Mouse (Mus musculus) CH12.LX (cell line): ENCODE measurements around the gene Wnt5b. TPM values are rescaled to one million over a fixed set of nuclear protein-coding genes. Genes with fewer than 3 reads are reported as not detected.

ENCODE experiments used
- DNase-seq: peaks from one replicate; pipeline ENCODE4 v3.0.0-alpha.2; 2013; ENCODE audit errors: extremely low read depth
- H3K27ac ChIP-seq: 2 replicates; pipeline ENCODE4 v1.5.1; 2012; ENCODE audit warnings: low read depth, mild to moderate bottlenecking, control low read depth, moderate library complexity; ENCODE audit not compliant: insufficient read depth
- H3K27me3 ChIP-seq: replicated peaks from 2 replicates; pipeline ENCODE3; 2012; ENCODE audit warnings: inconsistent platforms
- H3K36me3 ChIP-seq, 2 experiments: replicated peaks in 1 of 2; 2 replicates each; pipeline versions ENCODE3 to v1.6.1; 2012; ENCODE audit warnings: inconsistent platforms in 1 of 2, low read length in 1 of 2, mild to moderate bottlenecking in 1 of 2, mixed read lengths in 1 of 2, moderate library complexity in 1 of 2; ENCODE audit not compliant: control insufficient read depth in 1 of 2, insufficient read depth in 1 of 2
- H3K4me1 ChIP-seq, 2 experiments: 2 replicates each; pipeline ENCODE4 v1.6.1; 2012; ENCODE audit warnings: inconsistent platforms in 1 of 2, moderate library complexity in 1 of 2; ENCODE audit not compliant: insufficient read depth in 2 of 2, control insufficient read depth in 1 of 2
- H3K4me2 ChIP-seq: 2 replicates; pipeline ENCODE4 v1.6.1; 2012; ENCODE audit warnings: low read depth, mild to moderate bottlenecking, control low read depth; ENCODE audit not compliant: poor library complexity, insufficient read depth, severe bottlenecking
- H3K4me3 ChIP-seq, 3 experiments: fragments of 150-350 bp in 1 of 3; sonication (generic) in 1 of 3; replicated peaks in 1 of 3; 2 replicates each; pipeline versions ENCODE3 to v1.5.1; 2011 to 2012; ENCODE audit warnings: low read depth in 2 of 3, low read length in 2 of 3, mild to moderate bottlenecking in 2 of 3, moderate library complexity in 2 of 3, control low read depth in 1 of 3, improper control_type of control experiment in 1 of 3, inconsistent platforms in 1 of 3, mixed read lengths in 1 of 3; ENCODE audit not compliant: poor library complexity in 1 of 3
- H3K79me2 ChIP-seq: replicated peaks from 2 replicates; pipeline ENCODE4 v1.6.1; 2012; ENCODE audit warnings: mild to moderate bottlenecking, moderate library complexity; ENCODE audit not compliant: control insufficient read depth, poor library complexity, insufficient read depth, severe bottlenecking; ENCODE audit errors: extremely low read depth
- H3K9ac ChIP-seq: 2 replicates; pipeline ENCODE4 v1.6.1; 2012; ENCODE audit warnings: low read depth, mild to moderate bottlenecking, control low read depth, moderate library complexity; ENCODE audit not compliant: insufficient read depth
- H3K9me3 ChIP-seq: replicated peaks from 2 replicates; pipeline ENCODE3; 2012; ENCODE audit warnings: low read length, inconsistent platforms, mixed read lengths
- BHLHE40 ChIP-seq: IDR thresholded peaks from 2 replicates; pipeline ENCODE4 v1.6.1; 2011; ENCODE audit warnings: mild to moderate bottlenecking, low read depth, low read length, improper control_type of control experiment
- CHD1 ChIP-seq: IDR thresholded peaks from 2 replicates; pipeline ENCODE4 v1.6.1; 2012; ENCODE audit warnings: low read depth, low read length, improper control_type of control experiment, inconsistent platforms
- CTCF ChIP-seq, 2 experiments: IDR thresholded peaks in 1 of 2; conservative IDR thresholded peaks in 1 of 2; 2 replicates each; pipeline ENCODE4 v1.5.1; 2011 to 2012; ENCODE audit warnings: low read depth in 2 of 2, low read length in 2 of 2, improper control_type of control experiment in 1 of 2, inconsistent platforms in 1 of 2, mild to moderate bottlenecking in 1 of 2, moderate library complexity in 1 of 2
- E2F4 ChIP-seq: IDR thresholded peaks from 2 replicates; pipeline ENCODE4 v1.6.1; 2011; ENCODE audit warnings: low read depth, low read length, improper control_type of control experiment; ENCODE audit not compliant: insufficient replicate concordance
- EP300 ChIP-seq: IDR thresholded peaks from 2 replicates; pipeline ENCODE4 v1.6.1; 2011; ENCODE audit warnings: low read length, improper control_type of control experiment
- ETS1 ChIP-seq: conservative IDR thresholded peaks from 2 replicates; pipeline ENCODE4 v1.6.1; 2012; ENCODE audit warnings: low read depth, mild to moderate bottlenecking, inconsistent platforms, low read length, improper control_type of control experiment, moderate library complexity
- JUND ChIP-seq: conservative IDR thresholded peaks from 2 replicates; pipeline ENCODE4 v1.6.1; 2011; ENCODE audit warnings: low read depth, low read length, improper control_type of control experiment
- KAT2A ChIP-seq: IDR thresholded peaks from 2 replicates; pipeline ENCODE4 v1.6.1; 2012; ENCODE audit warnings: low read length, improper control_type of control experiment, inconsistent platforms; ENCODE audit not compliant: insufficient replicate concordance
- MAX ChIP-seq: IDR thresholded peaks from 2 replicates; pipeline ENCODE4 v1.6.1; 2011; ENCODE audit warnings: low read length, improper control_type of control experiment
- MAZ ChIP-seq: IDR thresholded peaks from 2 replicates; pipeline ENCODE4 v1.6.1; 2012; ENCODE audit warnings: low read depth, mild to moderate bottlenecking, inconsistent platforms, low read length, improper control_type of control experiment, moderate library complexity
- MXI1 ChIP-seq: IDR thresholded peaks from 2 replicates; pipeline ENCODE4 v1.6.1; 2011; ENCODE audit warnings: mild to moderate bottlenecking, low read depth, low read length, improper control_type of control experiment
- MYC ChIP-seq: IDR thresholded peaks from 2 replicates; pipeline ENCODE4 v1.6.1; 2011; ENCODE audit warnings: low read depth, mild to moderate bottlenecking, improper control_type of control experiment, low read length
- NELFE ChIP-seq: IDR thresholded peaks from 2 replicates; pipeline ENCODE4 v1.6.1; 2011; ENCODE audit warnings: low read depth, low read length, improper control_type of control experiment
- NRF1 ChIP-seq: IDR thresholded peaks from 2 replicates; pipeline ENCODE4 v1.6.1; 2014; ENCODE audit warnings: low read depth, mild to moderate bottlenecking, inconsistent platforms, low read length, improper control_type of control experiment, moderate library complexity
- POLR2A ChIP-seq: IDR thresholded peaks from 2 replicates; pipeline ENCODE4 v1.6.1; 2011; ENCODE audit warnings: low read depth, mild to moderate bottlenecking, improper control_type of control experiment, low read length
- RAD21 ChIP-seq: IDR thresholded peaks from 2 replicates; pipeline ENCODE4 v1.6.1; 2011; ENCODE audit warnings: low read depth, mild to moderate bottlenecking, low read length, improper control_type of control experiment, moderate library complexity
- SIN3A ChIP-seq: IDR thresholded peaks from 2 replicates; pipeline ENCODE4 v1.6.1; 2012; ENCODE audit warnings: low read length, improper control_type of control experiment, inconsistent platforms
- SMC3 ChIP-seq: IDR thresholded peaks from 2 replicates; pipeline ENCODE4 v1.6.1; 2011; ENCODE audit warnings: low read depth, low read length, improper control_type of control experiment
- TBP ChIP-seq: conservative IDR thresholded peaks from 2 replicates; pipeline ENCODE4 v1.6.1; 2011; ENCODE audit warnings: low read depth, low read length, improper control_type of control experiment
- TCF12 ChIP-seq: IDR thresholded peaks from 2 replicates; pipeline ENCODE4 v1.6.1; 2014; ENCODE audit warnings: low read depth, mild to moderate bottlenecking, inconsistent platforms, low read length, improper control_type of control experiment
- UBTF ChIP-seq: IDR thresholded peaks from 2 replicates; pipeline ENCODE4 v1.6.1; 2012; ENCODE audit warnings: low read depth, mild to moderate bottlenecking, inconsistent platforms, low read length, improper control_type of control experiment, moderate library complexity
- USF1 ChIP-seq: IDR thresholded peaks from 2 replicates; pipeline ENCODE4 v1.6.1; 2014; ENCODE audit warnings: low read depth, mild to moderate bottlenecking, inconsistent platforms, low read length, improper control_type of control experiment
- ZC3H11A ChIP-seq: IDR thresholded peaks from 2 replicates; pipeline ENCODE4 v1.6.1; 2012; ENCODE audit warnings: low read depth, mild to moderate bottlenecking, inconsistent platforms, low read length, improper control_type of control experiment
- ZMIZ1 ChIP-seq: IDR thresholded peaks from 2 replicates; pipeline ENCODE4 v1.6.1; 2012; ENCODE audit warnings: low read depth, mild to moderate bottlenecking, inconsistent platforms, low read length, improper control_type of control experiment
- ZNF384 ChIP-seq: IDR thresholded peaks from 2 replicates; pipeline ENCODE4 v1.6.1; 2012; ENCODE audit warnings: low read depth, low read length, improper control_type of control experiment, inconsistent platforms
- dilution Hi-C: fragments of 300-500 bp; cut with MboI; formaldehyde crosslinking; loops from 2 replicates; pipeline ENCODE4 v1.14.3; 2020; ENCODE audit warnings: low sequenced_read_pairs; ENCODE audit not compliant: extremely low pct_unique_long_range_greater_than_20kb, extremely low pct_ligation_motif_present
- in situ Hi-C: fragments of 300-500 bp; cut with MboI; formaldehyde crosslinking; loops from 3 replicates; pipeline ENCODE4 v1.14.3; 2019; ENCODE audit warnings: low sequenced_read_pairs, low pct_ligation_motif_present, low pct_unique_long_range_greater_than_20kb, mixed read lengths
- polyA plus RNA-seq: library from polyadenylated mRNA; unstranded; fragments of >175 nt; gene quantifications from 2 replicates; pipeline ENCODE4 v1.2.1, GENCODE M21; 2012; ENCODE audit warnings: low read depth; ENCODE audit not compliant: insufficient read length
- total RNA-seq, 2 experiments: library from RNA; depleted of rRNA; stranded (reverse); fragments of 300-350 nt in 1 of 2; fragments of >200 nt in 1 of 2; gene quantifications; 2 replicates each; pipeline ENCODE4 v1.2.3; 2012 to 2014

The Wnt5b gene
- total and polyA plus RNA-seq, 3 experiments, result 1.2 to 2.0 (median 1.5) TPM

DNA sequence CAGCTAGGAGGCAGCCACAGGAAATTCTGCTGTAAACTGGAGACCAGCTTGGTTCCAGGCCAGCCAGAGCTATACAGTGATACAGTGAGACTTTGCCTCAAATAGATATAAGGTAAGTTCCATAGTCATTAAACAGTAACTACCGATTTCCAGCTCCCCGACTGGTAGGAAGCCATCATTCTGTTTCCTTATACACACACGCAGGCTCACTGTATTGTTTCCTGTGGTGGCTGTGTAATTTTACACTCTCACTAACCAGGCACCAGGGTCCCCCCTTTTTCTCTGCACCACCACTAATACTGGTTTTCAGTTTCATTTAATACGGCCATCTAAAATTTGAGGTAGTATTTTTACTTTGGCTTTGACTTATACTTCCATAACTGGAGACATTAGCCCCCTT, 70.2 kb downstream of the Wnt5b start:
- H3K4me1 ChIP-seq, result peaks cover 7 to 20% of the 10 kb centered on the region in 2 experiments; a peak in 3 of 4 replicates
- no peak overlapping the region for H3K4me3 ChIP-seq
- in situ Hi-C loops, result no loop called here
- TF ChIP-seq SMC3 (no peak), UBTF (no peak), TCF12 (no peak), E2F4 (no peak), MYC (no peak), NELFE (no peak), NRF1 (no peak), BHLHE40 (no peak), MAX (no peak), ZC3H11A (no peak), EP300 (no peak), TBP (no peak), MAZ (no peak), ZNF384 (no peak)
- DNase-seq, result no peak
- H3K27ac ChIP-seq, result no peak overlapping the region
- no peaks in the 10 kb centered on the region for H3K27me3 ChIP-seq
- no peak overlapping the region for H3K9ac ChIP-seq
- H3K9me3 ChIP-seq, result no peaks in the 10 kb centered on the region
- no peaks in the 10 kb centered on the region for H3K36me3 ChIP-seq
- no peaks in the 10 kb centered on the region for H3K79me2 ChIP-seq
- no peak overlapping the region for H3K4me2 ChIP-seq
- dilution Hi-C loops, result no loop called here

DNA sequence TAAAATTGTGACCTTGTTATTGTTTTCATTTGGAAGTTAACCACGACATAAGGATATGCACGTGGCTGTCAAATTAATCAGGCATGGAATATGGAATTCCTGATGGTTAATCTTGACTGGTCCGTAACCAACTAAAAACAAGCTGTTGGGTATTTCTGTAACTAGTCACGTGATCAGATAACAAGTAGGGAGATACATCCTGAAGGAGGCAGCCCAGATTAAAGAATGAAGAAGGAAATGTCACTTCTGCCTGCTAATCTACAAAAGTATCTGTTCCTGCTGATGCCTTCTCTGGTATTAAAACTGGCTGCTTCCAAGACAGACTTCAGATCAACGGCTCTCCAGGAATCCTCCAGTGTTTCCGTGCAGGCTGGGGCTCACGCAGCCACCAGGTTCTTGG, 70.7 kb downstream of the Wnt5b start:
- no peak overlapping the region for H3K4me2 ChIP-seq
- H3K4me3 ChIP-seq, result no peak overlapping the region
- H3K36me3 ChIP-seq, result no peaks in the 10 kb centered on the region
- no peak for DNase-seq
- dilution Hi-C loops (no loop called here), in situ Hi-C loops (no loop called here)
- no peaks in the 10 kb centered on the region for H3K27me3 ChIP-seq
- TF ChIP-seq MAX, result no peak
- TF ChIP-seq MYC, result no peak
- TF ChIP-seq MXI1, result no peak
- TF ChIP-seq CHD1, result no peak
- TF ChIP-seq JUND, result no peak
- no peak for TF ChIP-seq ETS1
- no peak for TF ChIP-seq RAD21
- no peak for TF ChIP-seq MAZ
- TF ChIP-seq CTCF (conservative IDR thresholded peaks at IDR 0.05 in 1 of 2, IDR thresholded peaks at IDR 0.05 in 1 of 2; ENCODE audit: low read depth in 2 of 2, low read length in 2 of 2), result no peak
- no peak for TF ChIP-seq SIN3A
- no peak for TF ChIP-seq KAT2A
- no peak for TF ChIP-seq BHLHE40
- no peak for TF ChIP-seq USF1
- TF ChIP-seq ZMIZ1, result no peak
- TF ChIP-seq ZC3H11A, result no peak
- TF ChIP-seq TBP, result no peak
- no peak for TF ChIP-seq POLR2A
- no peaks in the 10 kb centered on the region for H3K79me2 ChIP-seq
- H3K27ac ChIP-seq, result no peak overlapping the region
- H3K4me1 ChIP-seq, result peaks cover 7 to 18% of the 10 kb centered on the region in 2 experiments; a peak in 3 of 4 replicates
- H3K9me3 ChIP-seq, result no peaks in the 10 kb centered on the region
- no peak overlapping the region for H3K9ac ChIP-seq
